ENCODE assay signal across 8 mouse cellular contexts in the genomic region with DNA sequence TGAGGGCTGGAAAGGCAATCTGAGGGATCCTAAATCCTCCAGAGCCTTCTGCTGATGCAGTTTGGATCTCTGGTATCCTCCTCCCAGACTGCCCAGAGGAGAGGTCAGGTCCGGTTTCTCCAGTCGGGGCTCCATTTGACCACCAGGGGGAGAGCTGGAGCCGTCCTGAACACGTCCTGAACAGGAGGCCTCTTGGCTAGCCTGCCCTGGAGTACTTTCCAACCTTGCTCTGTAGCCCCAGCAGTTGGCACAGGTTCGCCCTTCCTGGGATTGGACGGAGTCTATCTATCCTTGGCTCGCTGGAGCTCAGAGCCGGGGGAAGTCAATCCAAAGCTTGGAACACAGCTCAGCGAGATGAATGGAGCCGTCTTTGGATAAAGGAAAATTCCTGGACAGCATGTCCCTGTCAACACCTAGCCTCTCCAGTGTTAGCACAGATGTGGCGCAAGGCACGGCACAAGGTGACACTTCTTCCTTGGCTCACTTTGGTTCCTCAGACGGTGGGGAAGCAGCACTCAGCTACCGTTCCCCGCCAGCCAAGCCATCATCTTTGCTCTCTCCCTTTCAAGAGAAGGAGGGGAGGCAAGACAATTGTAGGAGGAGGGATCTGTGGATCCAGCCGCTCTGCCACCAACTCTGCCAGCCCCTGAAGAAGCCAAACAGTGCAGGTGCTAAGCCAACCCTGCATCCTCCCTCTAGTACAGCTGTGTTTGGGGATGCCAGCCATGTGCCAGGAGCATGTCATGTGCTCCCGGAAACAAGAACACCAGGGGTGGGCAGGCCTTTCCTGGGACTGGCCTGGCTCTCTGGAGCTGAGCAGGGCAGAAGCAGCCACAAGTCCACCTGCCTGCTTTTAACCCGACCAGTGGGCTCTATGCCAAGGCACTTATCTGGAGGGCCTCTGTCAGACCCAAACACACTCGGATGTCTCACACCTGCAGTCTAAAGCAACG. TPM values are rescaled to one million over a fixed set of nuclear protein-coding genes. Genes with fewer than 3 reads are reported as not detected.
A peak's percentile ranks its signal among the peaks of the same experiment; 100 is the strongest.
DNase-seq lines count a peak whose midpoint lies in the region; ATAC-seq and TF ChIP-seq lines count a peak whose summit lies in the region.

No protein-coding gene starts in this region.

- H3K27ac ChIP-seq in intestine, postnatal 0 days (ENCODE audit: low read depth, low read length): no peak overlapping the region
- 0 out of 2 replicates have a peak overlapping the region, but pooled peaks have one; percentile 7 for H3K27ac ChIP-seq in limb, embryonic 12.5 days
- H3K27ac ChIP-seq in midbrain, embryonic 13.5 days: peak overlapping the region; percentile 79
- H3K27ac ChIP-seq in small intestine, adult 2 months (ENCODE audit: insufficient read depth, low read depth, low read length): 0 out of 2 replicates have a peak overlapping the region, but pooled peaks have one; percentile 23

- no peak overlapping the region for H3K4me2 ChIP-seq in intestine, postnatal 0 days (replicated peaks; ENCODE audit: low read depth)
- H3K4me2 ChIP-seq in limb, embryonic 12.5 days: no peak overlapping the region
- H3K4me2 ChIP-seq in midbrain, embryonic 13.5 days (replicated peaks): 0 out of 2 replicates have a peak overlapping the region, but pooled peaks have one; percentile 3

- H3K9ac ChIP-seq in intestine, postnatal 0 days (ENCODE audit: low read depth, low read length): no peak overlapping the region; the same call in 1 of the 2 replicates
- H3K9ac ChIP-seq in limb, embryonic 12.5 days (replicated peaks): no peak overlapping the region; the same call in 1 of the 2 replicates
- 0 out of 2 replicates have a peak overlapping the region, but pooled peaks have one; percentile 23 for H3K9ac ChIP-seq in midbrain, embryonic 13.5 days (replicated peaks)

- WGBS in intestine, postnatal 0 days: 46% methylated on average over 20 of the region's 20 CpGs
- WGBS in limb, embryonic 12.5 days: 54% methylated on average over 20 of the region's 20 CpGs
- WGBS in midbrain, embryonic 13.5 days: 52% methylated on average over 20 of the region's 20 CpGs
- WGBS in small intestine, adult 2 months: 20% methylated on average over 20 of the region's 20 CpGs

- no peaks in the 10 kb centered on the region for H3K4me1 ChIP-seq in intestine, postnatal 0 days (replicated peaks; ENCODE audit: control insufficient read depth, insufficient read depth, low read length)
- peaks cover 17% of the 10 kb centered on the region for H3K4me1 ChIP-seq in limb, embryonic 12.5 days (replicated peaks)
- H3K4me1 ChIP-seq in midbrain, embryonic 13.5 days (replicated peaks): peaks cover 41% of the 10 kb centered on the region
- H3K4me1 ChIP-seq in small intestine, adult 2 months (ENCODE audit: control insufficient read depth, insufficient read depth, insufficient read length, low read length): peaks cover 9% of the 10 kb centered on the region

- no peak overlapping the region for H3K4me3 ChIP-seq in intestine, postnatal 0 days (ENCODE audit: low read depth, low read length)
- no peak overlapping the region for H3K4me3 ChIP-seq in limb, embryonic 12.5 days (replicated peaks)
- H3K4me3 ChIP-seq in midbrain, embryonic 13.5 days (replicated peaks): no peak overlapping the region
- H3K4me3 ChIP-seq in small intestine, adult 2 months (ENCODE audit: low read depth, low read length): no peak overlapping the region

- ATAC-seq in intestine, postnatal 0 days: no peak; the same call in 1 of the 2 replicates
- no peak; the same call in 1 of the 2 replicates for ATAC-seq in limb, embryonic 12.5 days (ENCODE audit: insufficient number of reproducible peaks, insufficient read depth, low FRiP score, low TSS enrichment, low read depth)
- ATAC-seq in midbrain, embryonic 13.5 days: peak; percentile 63
- ATAC-seq in inflammation-experienced regulatory T-cells, adult 6 months: no peak

- H3K27me3 ChIP-seq in intestine, postnatal 0 days (replicated peaks; ENCODE audit: control insufficient read depth, insufficient read depth, low read length): no peaks in the 10 kb centered on the region
- H3K27me3 ChIP-seq in limb, embryonic 12.5 days: no peaks in the 10 kb centered on the region
- H3K27me3 ChIP-seq in midbrain, embryonic 13.5 days: no peaks in the 10 kb centered on the region
- no peaks in the 10 kb centered on the region for H3K27me3 ChIP-seq in small intestine, adult 2 months (ENCODE audit: control insufficient read depth, insufficient read depth, low read length)

- no peak; the same call in 1 of the 2 replicates for TF ChIP-seq POLR2A in small intestine, adult 2 months (IDR thresholded peaks at IDR 0.05; ENCODE audit: low read depth, low read length)

- TF ChIP-seq CTCF in intestine, postnatal 0 days (IDR thresholded peaks at IDR 0.05; ENCODE audit: low read depth): peak; percentile 96
- peak; percentile 98 for TF ChIP-seq CTCF in small intestine, adult 2 months (IDR thresholded peaks at IDR 0.05; ENCODE audit: extremely low read depth, insufficient read length, insufficient replicate concordance, low read depth, low read length)

- peak; percentile 81 to 94 for DNase-seq in adrenal gland, adult (ENCODE audit: inconsistent age in 2 of 2, low spot score in 1 of 2)
- peak; percentile 84 for DNase-seq in embryo, embryonic 10 days (ENCODE audit: low spot score)
- DNase-seq in heart, adult 11 months: peak; percentile 99

- H3K36me3 ChIP-seq in intestine, postnatal 0 days (ENCODE audit: control insufficient read depth, insufficient read depth): no peaks in the 10 kb centered on the region
- peaks cover 11% of the 10 kb centered on the region; the same call in 1 of the 2 replicates for H3K36me3 ChIP-seq in limb, embryonic 12.5 days
- H3K36me3 ChIP-seq in midbrain, embryonic 13.5 days: no peaks in the 10 kb centered on the region
- 0 out of 2 replicates have a peak, but pooled peaks cover 4% of the 10 kb centered on the region for H3K36me3 ChIP-seq in small intestine, adult 2 months (ENCODE audit: control insufficient read depth, insufficient read depth, low read length)

- H3K9me3 ChIP-seq in intestine, postnatal 0 days (ENCODE audit: control insufficient read depth): no peaks in the 10 kb centered on the region
- no peaks in the 10 kb centered on the region for H3K9me3 ChIP-seq in limb, embryonic 12.5 days
- H3K9me3 ChIP-seq in midbrain, embryonic 13.5 days: no peaks in the 10 kb centered on the region

RNA-seq across cellular contexts. Expression of a gene that starts 21.0 kb away (rescaled TPM):
- polyA plus RNA-seq in intestine, postnatal 0 days (2015; fragmentation: Nextera tagmentation; extraction: Ambion mirVana): 644 and 733 TPM in 2 replicates
- 1,793 and 1,872 TPM in 2 replicates for polyA plus RNA-seq in limb, embryonic 12.5 days (2016; fragmentation: Nextera tagmentation; extraction: Ambion mirVana)
- polyA plus RNA-seq in midbrain, embryonic 13.5 days (2015; fragmentation: Nextera tagmentation; extraction: Ambion mirVana): 945 and 955 TPM in 2 replicates
- polyA plus RNA-seq in small intestine, adult 2 months (2012; rRNA removed): 223 and 498 TPM in 2 replicates
- polyA plus RNA-seq in inflammation-experienced regulatory T-cells, adult 6 months (2017; shearing (Covaris generic)): 100 to 1,000 TPM; 503 to 566 (median 560) TPM

RNA-seq across cellular contexts. Expression of a gene that starts 23.9 kb away (rescaled TPM):
- 20.7 and 22.4 TPM in 2 replicates for polyA plus RNA-seq in intestine, postnatal 0 days (2015; fragmentation: Nextera tagmentation; extraction: Ambion mirVana)
- 31.4 and 35.4 TPM in 2 replicates for polyA plus RNA-seq in limb, embryonic 12.5 days (2016; fragmentation: Nextera tagmentation; extraction: Ambion mirVana)
- polyA plus RNA-seq in midbrain, embryonic 13.5 days (2015; fragmentation: Nextera tagmentation; extraction: Ambion mirVana): 42.4 and 43.6 TPM in 2 replicates
- 37.1 and 72.8 TPM in 2 replicates for polyA plus RNA-seq in small intestine, adult 2 months (2012; rRNA removed)
- polyA plus RNA-seq in inflammation-experienced regulatory T-cells, adult 6 months (2017; shearing (Covaris generic)): 10 to 100 TPM; 10.1 to 32.0 (median 28.4) TPM

RNA-seq across cellular contexts. Expression of a gene that starts 56.4 kb away (rescaled TPM):
- polyA plus RNA-seq in intestine, postnatal 0 days (2015; fragmentation: Nextera tagmentation; extraction: Ambion mirVana): not detected in 2 replicates
- polyA plus RNA-seq in limb, embryonic 12.5 days (2016; fragmentation: Nextera tagmentation; extraction: Ambion mirVana): 0.22 and 0.33 TPM in 2 replicates
- not detected in 2 replicates for polyA plus RNA-seq in midbrain, embryonic 13.5 days (2015; fragmentation: Nextera tagmentation; extraction: Ambion mirVana)
- polyA plus RNA-seq in small intestine, adult 2 months (2012; rRNA removed): 0.14 TPM in 1 of 2 replicates, not detected in the other
- not detected for polyA plus RNA-seq in inflammation-experienced regulatory T-cells, adult 6 months (2017; shearing (Covaris generic))
